Mouse (Mus musculus) brain, adult 10 weeks (tissue): ENCODE measurements around the gene Gm6377. TPM values are rescaled to one million over a fixed set of nuclear protein-coding genes. Genes with fewer than 3 reads are reported as not detected.

Experiments
- polyA plus RNA-seq: library from polyadenylated mRNA; stranded (reverse); fragments of 350-450 nt; fragmentation: Illumina TruSeq; extraction: RNeasy Lipid Tissue Mini Kit (QIAGEN cat#74804); gene quantifications from one replicate; pipeline ENCODE4 v1.2.3, GENCODE M21; 2015; ENCODE audit warnings: low read depth, low replicate concordance

Gene Gm6377
- not detected for polyA plus RNA-seq

DNA sequence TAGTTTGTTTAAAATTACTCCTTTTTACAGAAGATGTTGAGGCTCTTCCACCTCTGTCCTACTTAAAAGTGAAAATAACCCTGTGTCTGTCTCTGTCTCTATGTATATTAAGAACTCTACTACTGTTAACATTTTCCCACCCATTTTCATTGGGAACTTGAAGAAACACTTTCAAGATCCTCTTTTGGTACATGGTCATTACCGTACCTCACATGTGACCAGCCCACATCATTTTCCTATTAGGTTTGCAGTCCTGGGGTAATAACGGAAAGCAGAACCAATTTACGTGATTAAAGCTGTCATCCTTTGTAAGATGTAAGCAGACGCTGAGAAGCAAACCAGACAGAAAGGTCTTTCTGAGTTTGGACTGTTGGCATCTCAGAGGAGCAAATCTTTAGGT lies at the start of gene Gm6377:
TSS of gene Gm6377 (plus strand) at position 289 of the 400 bp plus-strand sequence.

Other genes with a start within 250 kb of the Gm6377 start
- gene Hmgn5, start 183.4 kb upstream of the Gm6377 start, polyA plus RNA-seq, result 10.3 TPM
- gene Sh3bgrl, start 101.4 kb upstream of the Gm6377 start, polyA plus RNA-seq, result 95.6 TPM